Mouse (Mus musculus) T-cell, adult 2 months (primary cell): ENCODE measurements around the gene Olfr229.
"Not testable (repeated sequence)": the region's sequence is repeated elsewhere in the genome, so short reads cannot be mapped to it uniquely, and the experiment has no call there.

ENCODE experiments used
- DNase-seq: peaks from one replicate; pipeline ENCODE4 v3.0.0; 2022; ENCODE audit warnings: low spot score

Gene Olfr229

GRCm38 (mm10) chr9:39907036-39907435, at the start of gene Olfr229:
Gene Olfr229 (plus strand): TSS chr9:39907336.
- no peak for DNase-seq

- DNase-seq: no peak
Observed at GRCm38 (mm10) chr9:39866122-39866521, 41.0 kb upstream of the Olfr229 start, which contains the start of gene Olfr972. Gene Olfr972 (plus strand): TSS chr9:39866422.

GRCm38 (mm10) chr9:39871986-39872385, 35.1 kb upstream of the Olfr229 start:
- DNase-seq: not testable (repeated sequence)

- not testable (repeated sequence) for DNase-seq
Observed at GRCm38 (mm10) chr9:39877541-39878396, 29.4 kb upstream of the Olfr229 start.

- no peak for DNase-seq
Observed at GRCm38 (mm10) chr9:39905106-39905505, 2.0 kb upstream of the Olfr229 start.

- DNase-seq: no peak
Observed at GRCm38 (mm10) chr9:39909939-39910338, 2.8 kb downstream of the Olfr229 start.

GRCm38 (mm10) chr9:39927975-39928836, 21.1 kb downstream of the Olfr229 start:
- not testable (repeated sequence) for DNase-seq

- DNase-seq: not testable (repeated sequence)
Observed at GRCm38 (mm10) chr9:39928837-39929236, 21.7 kb downstream of the Olfr229 start.

- no peak for DNase-seq
Observed at GRCm38 (mm10) chr9:39937201-39937600, 30.1 kb downstream of the Olfr229 start, which contains the start of gene Olfr974. Gene Olfr974 (plus strand): TSS chr9:39937501.

- no peak for DNase-seq
Observed at GRCm38 (mm10) chr9:39951946-39952345, 44.8 kb downstream of the Olfr229 start, which contains the start of gene Olfr975. Gene Olfr975 (minus strand): TSS chr9:39952046.

GRCm38 (mm10) chr9:39961033-39961432, 53.9 kb downstream of the Olfr229 start, which contains the start of gene Olfr976:
Gene Olfr976 (minus strand): TSS chr9:39961133.
- DNase-seq: not testable (repeated sequence)
